Mouse (Mus musculus): ENCODE data around the gene Mas1. TPM values are rescaled to one million over a fixed set of nuclear protein-coding genes. Genes with fewer than 3 reads are reported as not detected.
A peak's percentile ranks its signal among the peaks of the same experiment; 100 is the strongest.

Mas1 gene
- total RNA-seq, 4 experiments from 2014 or later = 27.0 to 33.2 (median 27.9) TPM

DNA sequence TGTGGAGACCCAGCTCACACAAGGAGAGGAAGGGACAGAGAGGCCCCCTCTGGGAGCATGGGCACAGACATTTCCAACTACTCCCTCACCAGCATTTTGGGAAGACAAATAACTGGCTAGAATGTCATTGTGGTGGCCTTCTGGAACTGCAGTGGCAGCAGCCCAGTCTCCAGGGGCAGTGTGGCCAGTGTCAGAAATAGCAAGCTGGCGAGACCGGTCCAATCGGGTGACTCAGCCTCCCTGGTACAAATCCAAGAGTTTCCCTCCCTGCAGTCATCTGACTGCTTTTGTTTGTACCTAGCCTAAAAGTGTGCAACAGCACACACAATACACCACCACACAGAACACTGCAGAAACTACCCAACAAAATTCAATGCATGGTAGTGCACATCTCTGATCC is 35.7 kb downstream of the Mas1 start:
- no peak for DNase-seq (ENCODE audit: low spot score in 2 of 2)

DNA sequence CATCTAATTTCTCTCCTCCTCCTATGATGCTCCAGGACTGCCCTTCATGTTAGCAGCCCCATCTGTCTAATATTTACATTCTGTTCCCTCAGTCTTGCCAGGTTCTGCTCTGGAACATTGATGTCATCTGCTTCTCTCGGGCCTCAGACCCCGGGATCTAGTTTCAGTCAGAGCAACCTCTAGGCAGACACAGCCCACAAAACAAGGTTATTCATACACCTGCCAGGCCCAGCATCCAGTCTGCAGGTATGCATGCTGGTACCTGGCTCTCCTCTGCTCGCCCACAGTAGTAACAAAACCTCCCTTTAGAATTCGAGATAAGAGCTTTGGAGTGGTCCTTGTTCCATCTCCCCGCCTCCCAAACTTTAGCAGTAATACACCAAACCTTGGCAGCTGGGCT is 37.6 kb downstream of the Mas1 start:
- DNase-seq (ENCODE audit: low spot score in 2 of 2) = no peak

GRCm38 (mm10) chr17:12815885-12816284 is 52.1 kb downstream of the Mas1 start:
- no peak for DNase-seq (ENCODE audit: low spot score in 2 of 2)

DNA sequence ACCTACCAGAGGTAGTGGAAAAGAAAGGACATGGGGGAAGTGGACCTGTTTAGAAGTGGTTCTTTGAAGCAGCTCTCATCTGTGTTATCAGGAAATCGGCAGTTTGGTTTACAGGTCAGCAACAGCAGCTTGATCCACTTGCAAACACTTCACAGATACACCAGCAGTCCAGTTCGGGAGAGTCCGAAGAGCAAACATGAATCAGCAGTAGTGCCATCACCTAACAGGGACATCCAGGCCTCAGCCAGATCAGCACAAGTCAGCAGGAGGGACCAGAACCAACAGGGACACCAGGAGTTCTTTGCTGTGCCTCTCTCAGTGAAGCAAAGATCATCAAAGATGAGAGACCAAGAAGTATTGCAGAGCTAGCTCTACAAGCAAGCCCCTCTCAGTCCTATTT is 53.4 kb downstream of the Mas1 start:
- DNase-seq (ENCODE audit: low spot score in 2 of 2) = no peak

GRCm38 (mm10) chr17:12810973-12811303 is 57.0 kb downstream of the Mas1 start:
- DNase-seq (ENCODE audit: low spot score in 2 of 2) = no peak

- DNase-seq (ENCODE audit: low spot score in 2 of 2) = peak; percentile 22 to 46
Measured at GRCm38 (mm10) chr17:12810103-12810972, 57.6 kb downstream of the Mas1 start.

GRCm38 (mm10) chr17:12808851-12809250 is 59.1 kb downstream of the Mas1 start:
- no peak for DNase-seq (ENCODE audit: low spot score in 2 of 2)

DNA sequence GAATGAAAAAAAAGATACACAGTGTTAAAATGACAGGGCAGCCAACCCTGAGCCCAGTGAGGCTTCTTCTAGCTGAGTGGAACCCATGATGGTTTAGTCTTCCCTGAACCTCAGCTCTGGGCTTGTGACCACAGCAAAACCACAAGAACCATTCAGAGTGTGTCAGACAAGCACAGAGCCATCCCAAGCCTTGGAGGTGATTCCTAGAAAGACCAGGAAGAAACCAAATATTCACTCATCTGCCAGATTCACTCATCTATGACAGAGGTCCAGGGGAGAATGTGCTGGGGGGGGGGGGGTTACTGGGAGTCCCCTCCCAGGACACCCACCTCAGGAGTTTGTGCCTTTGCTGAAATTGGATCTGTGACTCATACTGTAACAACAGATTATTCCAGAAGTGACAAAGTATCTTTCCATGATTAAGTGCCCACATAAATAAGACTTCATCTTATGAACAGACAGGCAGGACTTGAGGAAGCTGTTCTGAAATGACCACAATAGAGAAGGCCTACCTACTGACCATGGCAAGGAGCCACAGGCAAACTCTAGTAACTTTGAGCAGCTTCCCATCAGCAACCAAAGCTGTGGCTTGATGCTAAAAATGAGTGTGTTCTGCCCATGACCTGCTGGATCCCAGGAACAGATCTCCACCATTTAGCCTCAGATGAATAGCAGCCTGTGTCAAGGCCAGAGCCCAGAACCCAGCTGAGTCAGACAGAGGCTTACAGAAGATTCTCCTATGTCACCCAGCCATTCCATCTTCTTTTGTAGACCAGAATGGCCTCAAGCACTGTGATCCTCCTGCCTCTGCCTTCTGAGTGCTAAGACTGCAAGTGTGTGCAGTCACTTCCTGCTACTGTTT is 63.1 kb downstream of the Mas1 start:
- DNase-seq (ENCODE audit: low spot score in 2 of 2) = no peak

GRCm38 (mm10) chr17:12801861-12802540 is 65.9 kb downstream of the Mas1 start:
- DNase-seq (ENCODE audit: low spot score in 2 of 2) = no peak

GRCm38 (mm10) chr17:12799368-12800275 is 68.3 kb downstream of the Mas1 start:
- no peak for DNase-seq (ENCODE audit: low spot score in 2 of 2)

GRCm38 (mm10) chr17:12798571-12798970 is 69.4 kb downstream of the Mas1 start:
- DNase-seq (ENCODE audit: low spot score in 2 of 2) = no peak

GRCm38 (mm10) chr17:12797427-12798029 is 70.4 kb downstream of the Mas1 start:
- DNase-seq (ENCODE audit: low spot score in 2 of 2) = no peak

- no peak for DNase-seq (ENCODE audit: low spot score in 2 of 2)
Measured at GRCm38 (mm10) chr17:12796633-12797032, 71.3 kb downstream of the Mas1 start.

DNA sequence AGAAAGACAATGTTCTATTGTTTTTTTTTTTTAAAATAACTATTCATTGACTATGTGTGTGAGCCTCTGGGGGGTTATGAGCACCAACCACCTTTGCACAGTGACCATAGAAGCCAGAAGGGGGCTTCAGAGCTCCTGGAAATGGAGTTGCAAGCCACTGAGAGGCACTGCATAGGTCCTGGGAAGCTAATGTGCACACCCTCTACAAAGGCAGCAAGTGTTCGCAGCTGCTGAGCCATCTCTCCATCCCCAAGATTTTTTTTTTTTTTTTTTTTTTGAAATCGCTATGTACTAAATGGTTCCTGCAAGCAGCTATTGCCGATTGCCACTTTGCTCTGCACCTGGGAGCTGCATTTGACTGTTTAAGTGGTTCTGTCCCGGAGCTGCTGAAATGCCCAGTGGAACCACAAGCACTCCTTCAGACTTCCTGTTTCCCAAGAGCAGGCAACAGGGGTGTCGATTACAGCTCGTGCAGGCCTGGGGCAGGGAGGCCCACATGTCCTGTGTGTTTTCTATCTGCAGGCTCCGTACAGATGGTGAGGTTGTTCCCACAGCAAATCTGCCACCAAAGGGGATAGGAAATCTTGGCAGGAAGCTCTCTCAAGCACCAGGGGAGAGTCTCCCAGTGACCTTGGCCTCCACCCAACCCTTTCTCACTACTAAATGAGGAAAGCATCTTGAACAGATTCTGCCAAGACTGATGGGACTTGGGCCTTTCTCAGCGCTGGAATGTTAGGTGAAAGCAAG is 74.1 kb downstream of the Mas1 start:
- DNase-seq (ENCODE audit: low spot score in 2 of 2) = no peak

DNA sequence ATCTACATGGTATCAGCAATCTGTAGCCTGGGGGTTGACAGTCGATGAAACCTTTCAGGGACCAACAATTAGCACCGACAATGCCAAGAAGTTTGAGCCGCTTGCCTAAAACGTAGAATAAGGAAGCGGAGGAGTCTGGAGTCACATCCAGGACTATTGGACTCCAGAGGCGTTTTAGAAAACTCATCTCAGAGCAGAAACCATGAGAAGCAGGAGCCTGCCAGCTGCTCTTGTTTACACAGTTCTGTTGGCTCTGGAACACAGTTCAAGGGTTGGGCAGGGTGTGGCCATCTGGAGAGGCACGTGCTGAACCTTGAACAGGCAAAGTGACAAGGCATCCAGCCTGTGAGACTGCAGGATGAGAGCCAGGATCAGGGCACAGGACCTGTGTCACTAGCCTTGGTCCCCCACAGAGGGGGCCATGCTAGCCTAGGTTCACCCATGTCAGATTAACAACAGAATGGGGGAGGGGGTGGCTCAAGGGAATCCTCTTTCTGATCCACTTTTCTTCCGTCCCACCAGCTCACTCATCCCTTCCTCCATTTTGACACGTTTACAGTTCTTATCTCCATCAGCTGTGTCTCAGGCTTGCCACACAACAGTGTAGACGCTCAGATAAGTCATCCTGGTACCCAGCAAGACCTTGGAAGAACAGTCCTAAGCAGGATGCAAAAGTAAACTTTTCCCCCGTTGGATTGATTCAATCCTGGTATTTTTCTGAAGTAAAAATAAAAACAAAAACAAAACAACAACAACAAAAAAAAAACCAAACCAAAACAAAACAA is 75.3 kb downstream of the Mas1 start:
- no peak for DNase-seq (ENCODE audit: low spot score in 2 of 2)

DNA sequence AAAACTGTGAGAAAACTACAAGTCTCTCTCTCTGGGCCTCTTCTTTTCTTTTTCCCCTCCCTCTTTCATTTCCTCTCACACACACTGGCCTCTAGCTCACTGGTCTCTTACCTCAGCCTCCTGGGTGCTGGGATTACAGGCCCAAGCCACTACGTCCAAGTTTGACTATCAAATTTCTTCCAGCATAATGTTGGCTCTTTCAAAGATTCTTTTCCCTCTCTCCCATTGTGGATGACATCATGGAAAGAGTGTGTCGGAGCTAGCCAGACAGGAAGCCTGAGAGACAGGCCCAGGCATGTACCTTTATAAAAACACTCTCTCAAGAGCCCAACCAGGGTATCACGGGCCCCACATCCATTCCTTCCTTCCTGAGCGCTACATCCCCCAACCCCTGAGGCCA is 76.5 kb downstream of the Mas1 start:
- DNase-seq (ENCODE audit: low spot score in 2 of 2) = no peak

GRCm38 (mm10) chr17:12791079-12791406 is 76.9 kb downstream of the Mas1 start:
- no peak for DNase-seq (ENCODE audit: low spot score in 2 of 2)
